Mouse (Mus musculus) ovary, postnatal 10 days (tissue): ENCODE measurements around the gene Cldn13.

Experiments used
- DNase-seq: peaks from one replicate; pipeline ENCODE4 v3.0.0; 2022; ENCODE audit warnings: low spot score

Gene Cldn13

GRCm38 (mm10) chr5:134891552-134891951 is 23.8 kb downstream of the Cldn13 start:
- no peak for DNase-seq

- DNase-seq, result no peak
Observed at GRCm38 (mm10) chr5:134890601-134891054, 24.7 kb downstream of the Cldn13 start.

GRCm38 (mm10) chr5:134888505-134888904 is 26.8 kb downstream of the Cldn13 start:
- no peak for DNase-seq

GRCm38 (mm10) chr5:134887447-134888335 is 27.6 kb downstream of the Cldn13 start:
- DNase-seq, result no peak

- no peak for DNase-seq
Observed at GRCm38 (mm10) chr5:134883077-134883476, 32.2 kb downstream of the Cldn13 start.

- no peak for DNase-seq
Observed at GRCm38 (mm10) chr5:134876801-134877200, 38.5 kb downstream of the Cldn13 start.

- no peak for DNase-seq
Observed at GRCm38 (mm10) chr5:134875245-134875644, 40.1 kb downstream of the Cldn13 start.

GRCm38 (mm10) chr5:134873956-134874879 is 41.1 kb downstream of the Cldn13 start:
- no peak for DNase-seq

- DNase-seq, result no peak
Observed at GRCm38 (mm10) chr5:134873034-134873433, 42.3 kb downstream of the Cldn13 start.

- no peak for DNase-seq
Observed at GRCm38 (mm10) chr5:134872597-134872996, 42.7 kb downstream of the Cldn13 start.

GRCm38 (mm10) chr5:134868506-134868905 is 46.8 kb downstream of the Cldn13 start:
- DNase-seq, result no peak

GRCm38 (mm10) chr5:134867320-134868144 is 47.8 kb downstream of the Cldn13 start:
- no peak for DNase-seq

- DNase-seq, result no peak
Observed at GRCm38 (mm10) chr5:134865158-134865557, 50.2 kb downstream of the Cldn13 start.
